Mouse (Mus musculus) ES-Bruce4 (cell line): ENCODE measurements around the gene Dnajc11.

Experiments used
- CTCF ChIP-seq: IDR thresholded peaks from one replicate; pipeline ENCODE4 v1.8.1; 2011; ENCODE audit warnings: low read depth, low read length
- EP300 ChIP-seq: IDR thresholded peaks from 2 replicates; pipeline ENCODE4 v1.6.1; 2011; ENCODE audit warnings: low read depth, low read length; ENCODE audit not compliant: insufficient read depth
- POLR2A ChIP-seq: IDR thresholded peaks from one replicate; pipeline ENCODE4 v1.8.1; 2011; ENCODE audit warnings: low read length; ENCODE audit not compliant: insufficient read depth

GRCm38 (mm10) chr4:151972221-151972967 lies 38.9 kb downstream of the Dnajc11 start:
- no peak for TF ChIP-seq EP300
- peak; percentile 84 for TF ChIP-seq CTCF
- no peak for TF ChIP-seq POLR2A
